Mouse (Mus musculus) stomach, embryonic 14.5 days (tissue): Measurements from ENCODE around the gene Sorbs1. TPM values are rescaled to one million over a fixed set of nuclear protein-coding genes. Genes with fewer than 3 reads are reported as not detected.

Source experiments
- ATAC-seq: fragments of 200-750 bp; cut with Nextera tagmentation; 2 replicates; pipeline ENCODE4 v1.8.0; 2017; ENCODE audit warnings: low read depth, moderate TSS enrichment; ENCODE audit not compliant: insufficient number of reproducible peaks, insufficient read depth, low FRiP score
- H3K27ac ChIP-seq: fragments of 300-500 bp; sonication (generic); 2 replicates; pipeline ENCODE4 v1.5.1; 2014; ENCODE audit warnings: mild to moderate bottlenecking, low read length, moderate library complexity, mixed read lengths
- H3K27me3 ChIP-seq: fragments of 300-500 bp; sonication (generic); 2 replicates; pipeline ENCODE4 v1.6.1; 2014; ENCODE audit warnings: low read length, control low read depth, mixed read lengths; ENCODE audit not compliant: control insufficient read depth, insufficient read depth
- H3K36me3 ChIP-seq: fragments of 300-500 bp; sonication (generic); 2 replicates; pipeline ENCODE4 v1.6.1; 2014; ENCODE audit warnings: mild to moderate bottlenecking, control low read depth, low read length, moderate library complexity, mixed read lengths; ENCODE audit not compliant: control insufficient read depth, insufficient read depth
- H3K4me1 ChIP-seq: fragments of 300-500 bp; sonication (generic); 2 replicates; pipeline ENCODE4 v1.6.1; 2014; ENCODE audit warnings: low read length, control low read depth, mixed read lengths; ENCODE audit not compliant: control insufficient read depth, insufficient read depth
- H3K4me2 ChIP-seq: fragments of 300-500 bp; sonication (generic); replicated peaks from 2 replicates; pipeline ENCODE4 v1.6.1; 2014; ENCODE audit warnings: low read depth, low read length, control low read depth
- H3K4me3 ChIP-seq: fragments of 300-500 bp; sonication (generic); 2 replicates; pipeline ENCODE4 v1.5.1; 2014; ENCODE audit warnings: low read depth, low read length, control low read depth
- H3K9ac ChIP-seq: fragments of 300-500 bp; sonication (generic); replicated peaks from 2 replicates; pipeline ENCODE4 v1.6.1; 2014; ENCODE audit warnings: low read depth, mild to moderate bottlenecking, control low read depth, low read length, moderate library complexity, mixed read lengths
- H3K9me3 ChIP-seq: fragments of 300-500 bp; sonication (generic); 2 replicates; pipeline ENCODE4 v1.6.1; 2016; ENCODE audit warnings: low read depth, low read length, control low read depth; ENCODE audit not compliant: control insufficient read depth
- WGBS: fragments of 180-500 bp; shearing (Covaris S2); extraction: QIAGEN DNeasy Blood & Tissue Kit; methylation state at CpG from one replicate; pipeline ENCODE4 v1.1.7; 2014; 5-methylcytosine and 5-hydroxymethylcytosine counted together
- polyA plus RNA-seq: library from polyadenylated mRNA; unstranded; fragments of >200 nt; fragmentation: Nextera tagmentation; extraction: Ambion mirVana; gene quantifications from 2 replicates; pipeline ENCODE4 v1.2.1, GENCODE M21; 2014

The Sorbs1 gene
- polyA plus RNA-seq, 1 experiment from 2014 or later: 84.0 TPM

GRCm38 (mm10) chr19:40425326-40425725 lies 88.3 kb downstream of the Sorbs1 start:
- no peak overlapping the region for H3K27ac ChIP-seq
- WGBS: 30% methylated on average over 5 of the region's 5 CpGs

DNA sequence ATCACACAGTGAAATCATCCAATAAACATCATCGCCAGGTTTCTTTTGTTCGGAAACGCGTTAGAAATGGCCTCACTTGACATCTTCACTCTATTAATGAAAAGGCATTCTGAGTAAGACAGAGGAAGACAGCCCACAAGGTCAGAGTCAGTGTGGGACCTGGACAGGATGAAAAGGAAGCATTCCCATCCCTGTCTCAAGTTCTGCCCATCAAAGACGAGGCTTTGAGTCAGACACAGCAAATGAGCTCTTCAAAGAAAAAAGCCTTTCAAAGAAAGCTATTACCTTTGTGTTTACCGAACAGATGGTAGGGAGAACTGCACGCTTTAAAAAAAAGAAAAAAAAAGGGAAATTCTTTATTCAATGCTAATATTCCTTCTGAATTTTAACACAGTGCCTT lies 92.5 kb downstream of the Sorbs1 start:
- H3K4me1 ChIP-seq: 0 out of 2 replicates have a peak, but pooled peaks cover 5% of the 10 kb centered on the region
- WGBS: 55% methylated on average over 7 of the region's 7 CpGs
- H3K36me3 ChIP-seq: no peaks in the 10 kb centered on the region
- no peak overlapping the region for H3K4me2 ChIP-seq
- no peak overlapping the region for H3K27ac ChIP-seq
- no peaks in the 10 kb centered on the region for H3K9me3 ChIP-seq
- H3K27me3 ChIP-seq: no peaks in the 10 kb centered on the region
- no peak overlapping the region for H3K9ac ChIP-seq
- ATAC-seq: no peak
- no peak overlapping the region for H3K4me3 ChIP-seq

More at GRCm38 (mm10) chr19:40425326-40425725, 88.3 kb downstream of the Sorbs1 start:
- Histone ChIP-seq H3K27me3 (no peaks in the 10 kb centered on the region), H3K4me1 (0 out of 2 replicates have a peak, but pooled peaks cover 5% of the 10 kb centered on the region), H3K9me3 (no peaks in the 10 kb centered on the region), H3K4me3 (no peak overlapping the region), H3K9ac (no peak overlapping the region), H3K36me3 (no peaks in the 10 kb centered on the region), H3K4me2 (no peak overlapping the region)
- ATAC-seq: no peak

DNA sequence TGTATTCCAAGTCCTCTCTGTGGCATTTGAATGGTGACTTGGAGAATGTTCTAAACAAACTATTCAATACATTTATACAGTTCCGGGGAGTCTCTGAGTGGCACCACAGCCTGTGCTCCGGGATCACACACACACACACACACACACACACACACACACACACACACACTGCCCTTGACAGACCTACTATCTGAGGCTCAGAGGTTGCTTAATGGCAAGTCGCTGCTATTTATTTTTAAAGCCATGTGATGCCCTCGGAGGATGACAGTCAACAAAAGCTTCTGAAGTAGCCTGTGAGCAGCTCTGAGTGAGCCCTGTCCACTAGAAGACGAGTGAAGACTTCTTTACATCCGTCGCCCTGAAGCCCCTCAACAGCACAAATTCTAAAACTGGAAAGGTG lies 94.3 kb downstream of the Sorbs1 start:
- ATAC-seq: no peak
- Histone ChIP-seq H3K27ac (no peak overlapping the region), H3K9ac (no peak overlapping the region), H3K4me1 (no peaks in the 10 kb centered on the region), H3K9me3 (no peaks in the 10 kb centered on the region), H3K4me2 (no peak overlapping the region), H3K27me3 (no peaks in the 10 kb centered on the region), H3K4me3 (no peak overlapping the region), H3K36me3 (no peaks in the 10 kb centered on the region)
- WGBS: 70% methylated on average over 7 of the region's 7 CpGs

DNA sequence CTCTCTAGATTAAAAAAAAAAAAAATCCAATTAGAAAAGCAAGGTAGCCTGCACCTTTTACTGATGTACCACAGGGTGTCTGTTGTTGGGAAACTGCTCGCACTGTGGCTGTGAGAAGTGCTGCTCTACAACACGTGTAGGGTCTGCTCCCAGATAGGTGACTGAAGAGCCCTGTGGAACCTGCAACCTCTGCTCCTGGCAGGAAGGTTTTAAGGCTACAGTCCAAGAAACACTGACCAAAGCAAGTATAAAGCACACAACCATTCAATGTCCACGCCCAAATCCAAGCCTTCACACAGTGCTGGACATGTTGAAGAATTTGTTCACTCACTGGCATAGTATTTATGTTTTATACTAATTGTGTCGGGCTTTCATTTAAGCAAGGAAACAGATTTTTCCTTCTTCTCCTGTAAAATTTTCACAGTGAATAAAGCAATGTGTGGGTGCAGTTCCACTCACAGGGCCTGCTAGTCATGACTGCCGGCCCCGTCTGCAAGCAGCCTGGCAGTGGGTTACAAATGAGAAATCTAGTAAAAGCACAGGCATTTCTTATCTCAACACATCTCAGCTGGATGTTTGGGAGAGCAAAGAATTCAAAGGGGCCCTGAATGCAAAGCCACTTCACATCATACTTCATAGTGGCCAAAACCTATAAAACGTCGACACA lies 96.3 kb downstream of the Sorbs1 start:
- Histone ChIP-seq H3K4me2 (no peak overlapping the region), H3K4me3 (no peak overlapping the region), H3K27me3 (no peaks in the 10 kb centered on the region), H3K4me1 (no peaks in the 10 kb centered on the region), H3K36me3 (no peaks in the 10 kb centered on the region), H3K9ac (no peak overlapping the region), H3K27ac (no peak overlapping the region), H3K9me3 (no peaks in the 10 kb centered on the region)
- WGBS: 51% methylated on average over 8 of the region's 8 CpGs
- no peak for ATAC-seq

GRCm38 (mm10) chr19:40415725-40416124 lies 97.9 kb downstream of the Sorbs1 start:
- Histone ChIP-seq H3K36me3 (no peaks in the 10 kb centered on the region), H3K4me2 (no peak overlapping the region), H3K9me3 (no peaks in the 10 kb centered on the region), H3K4me1 (0 out of 2 replicates have a peak, but pooled peaks cover 3% of the 10 kb centered on the region), H3K27ac (no peak overlapping the region), H3K9ac (no peak overlapping the region), H3K4me3 (no peak overlapping the region), H3K27me3 (no peaks in the 10 kb centered on the region)
- 83% methylated on average over 1 of the region's 1 CpGs for WGBS
- ATAC-seq: no peak

GRCm38 (mm10) chr19:40414798-40415475 lies 98.6 kb downstream of the Sorbs1 start:
- H3K36me3 ChIP-seq: no peaks in the 10 kb centered on the region
- peak overlapping the region; percentile 58; the same call in 1 of the 2 replicates for H3K27ac ChIP-seq
- H3K4me1 ChIP-seq: 0 out of 2 replicates have a peak, but pooled peaks cover 3% of the 10 kb centered on the region
- H3K4me3 ChIP-seq: no peak overlapping the region
- 63% methylated on average over 11 of the region's 11 CpGs for WGBS
- ATAC-seq: no peak
- no peaks in the 10 kb centered on the region for H3K9me3 ChIP-seq
- no peak overlapping the region for H3K9ac ChIP-seq
- no peaks in the 10 kb centered on the region for H3K27me3 ChIP-seq
- no peak overlapping the region for H3K4me2 ChIP-seq

- no peaks in the 10 kb centered on the region for H3K9me3 ChIP-seq
- H3K4me3 ChIP-seq: no peak overlapping the region
- no peaks in the 10 kb centered on the region for H3K36me3 ChIP-seq
- H3K27ac ChIP-seq: peak overlapping the region; percentile 58; the same call in 1 of the 2 replicates
- H3K27me3 ChIP-seq: no peaks in the 10 kb centered on the region
- 0 out of 2 replicates have a peak, but pooled peaks have one; percentile 25 for ATAC-seq
- 67% methylated on average over 6 of the region's 6 CpGs for WGBS
- H3K9ac ChIP-seq: no peak overlapping the region
- H3K4me2 ChIP-seq: no peak overlapping the region
- 0 out of 2 replicates have a peak, but pooled peaks cover 3% of the 10 kb centered on the region for H3K4me1 ChIP-seq
These were observed 99.2 kb downstream of the Sorbs1 start for GRCm38 (mm10) chr19:40414386-40414785.

DNA sequence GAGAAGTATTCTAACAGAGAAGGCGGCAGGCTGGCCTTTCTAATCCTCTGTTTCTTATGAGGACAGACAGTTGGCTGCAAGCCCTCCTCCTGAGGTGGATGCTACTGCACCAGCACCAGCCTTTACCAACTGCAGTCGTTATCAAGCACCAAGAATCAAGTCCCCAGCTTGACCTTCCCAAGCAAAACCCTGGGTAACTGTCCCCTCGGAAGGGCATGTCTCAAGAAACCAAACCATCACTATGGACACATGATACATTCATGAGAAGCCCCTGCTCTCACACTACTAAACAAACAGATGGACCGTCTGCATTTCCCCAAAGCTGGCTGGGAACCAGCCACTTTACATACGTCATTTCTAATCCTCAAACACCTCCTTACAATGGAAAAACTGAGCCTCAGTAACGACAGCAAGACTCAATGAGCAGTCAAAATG lies 102.2 kb downstream of the Sorbs1 start:
- no peak overlapping the region for H3K27ac ChIP-seq

More for the DNA sequence above, 102.2 kb downstream of the Sorbs1 start:
- H3K36me3 ChIP-seq: no peaks in the 10 kb centered on the region
- no peak for ATAC-seq
- no peaks in the 10 kb centered on the region for H3K27me3 ChIP-seq
- no peak overlapping the region for H3K9ac ChIP-seq
- no peak overlapping the region for H3K4me2 ChIP-seq
- 0 out of 2 replicates have a peak, but pooled peaks cover 3% of the 10 kb centered on the region for H3K4me1 ChIP-seq
- WGBS: 59% methylated on average over 6 of the region's 6 CpGs
- H3K9me3 ChIP-seq: no peaks in the 10 kb centered on the region
- H3K4me3 ChIP-seq: no peak overlapping the region
